Mouse (Mus musculus) cerebellum, adult 2 months (tissue): Measurements from ENCODE around the gene Zbtb38.

Experiments used
- CTCF ChIP-seq: fragments of 200-500 bp; IDR thresholded peaks from 2 replicates; pipeline ENCODE4 v1.5.1; 2011; ENCODE audit warnings: low read depth, mild to moderate bottlenecking, control low read depth, low read length, moderate library complexity, borderline replicate concordance; ENCODE audit not compliant: insufficient read depth
- POLR2A ChIP-seq: fragments of 200-500 bp; IDR thresholded peaks from 2 replicates; pipeline ENCODE4 v1.6.1; 2011; ENCODE audit warnings: low read length, control low read depth, borderline replicate concordance; ENCODE audit not compliant: insufficient read depth

DNA sequence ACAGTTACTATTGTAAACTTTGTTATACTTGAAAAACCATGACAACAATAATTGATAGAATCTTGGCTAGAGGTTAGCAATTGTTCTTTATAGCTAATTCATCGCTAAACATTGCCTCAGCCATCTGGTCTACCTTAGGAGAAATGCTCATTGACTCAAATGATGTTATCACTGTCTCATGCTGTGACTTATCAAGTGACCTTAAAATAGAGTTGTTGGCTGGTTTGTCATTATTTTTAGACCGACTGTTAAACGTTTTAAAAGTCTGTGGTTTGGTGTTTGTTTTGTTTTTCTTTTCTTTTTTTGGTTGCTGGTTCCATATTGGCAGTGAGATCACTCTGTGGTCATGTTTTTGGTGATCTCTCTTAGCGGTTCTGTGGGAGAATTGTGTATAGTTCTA, 99.1 kb downstream of the Zbtb38 start:
- no peak for TF ChIP-seq CTCF
- TF ChIP-seq POLR2A = no peak
